Mouse (Mus musculus) heart, postnatal 0 days (tissue): ENCODE measurements around the gene Msh4. TPM values are rescaled to one million over a fixed set of nuclear protein-coding genes. Genes with fewer than 3 reads are reported as not detected.

Experiments used
- ATAC-seq: fragments of 200-750 bp; cut with Nextera tagmentation; 2 replicates; pipeline ENCODE4 v1.8.0; 2017; ENCODE audit warnings: low read depth, moderate number of reproducible peaks, moderate library complexity; ENCODE audit not compliant: insufficient read depth
- DNase-seq: peaks from one replicate; pipeline ENCODE4 v3.0.0-alpha.2; 2016; ENCODE audit warnings: low spot score
- H3K27ac ChIP-seq: fragments of 300-500 bp; sonication (generic); 2 replicates; pipeline ENCODE4 v1.5.1; 2014; ENCODE audit warnings: low read depth, mild to moderate bottlenecking
- H3K27me3 ChIP-seq: fragments of 300-500 bp; sonication (generic); 2 replicates; pipeline ENCODE4 v1.6.1; 2014; ENCODE audit warnings: low read length, mixed read lengths; ENCODE audit not compliant: control insufficient read depth, insufficient read depth
- H3K36me3 ChIP-seq: fragments of 300-500 bp; sonication (generic); replicated peaks from 2 replicates; pipeline ENCODE4 v1.6.1; 2014; ENCODE audit warnings: low read length, mixed read lengths; ENCODE audit not compliant: control insufficient read depth, insufficient read depth
- H3K4me1 ChIP-seq: fragments of 300-500 bp; sonication (generic); 2 replicates; pipeline ENCODE4 v1.6.1; 2014; ENCODE audit warnings: antibody characterized with exemption; ENCODE audit not compliant: control insufficient read depth, insufficient read depth
- H3K4me2 ChIP-seq: fragments of 300-500 bp; sonication (generic); 2 replicates; pipeline ENCODE4 v1.6.1; 2014; ENCODE audit warnings: low read depth, mild to moderate bottlenecking, low read length, moderate library complexity
- H3K4me3 ChIP-seq: fragments of 300-500 bp; sonication (generic); 2 replicates; pipeline ENCODE4 v1.5.1; 2014; ENCODE audit warnings: low read depth, low read length
- H3K9ac ChIP-seq: fragments of 300-500 bp; sonication (generic); replicated peaks from 2 replicates; pipeline ENCODE4 v1.6.1; 2014; ENCODE audit warnings: low read depth, low read length, mixed read lengths
- H3K9me3 ChIP-seq: fragments of 300-500 bp; sonication (generic); replicated peaks from 2 replicates; pipeline ENCODE4 v1.6.1; 2016; ENCODE audit warnings: low read length; ENCODE audit not compliant: control insufficient read depth
- CTCF ChIP-seq: IDR thresholded peaks from 2 replicates; pipeline ENCODE4 v1.5.1; 2016; ENCODE audit warnings: antibody characterized with exemption, control low read depth, low read depth
- EP300 ChIP-seq: IDR thresholded peaks from 2 replicates; pipeline ENCODE4 v1.6.1; 2016; ENCODE audit warnings: antibody characterized with exemption, low read depth
- WGBS: fragments of 180-500 bp; shearing (Covaris S2); extraction: QIAGEN DNeasy Blood & Tissue Kit; methylation state at CpG from one replicate; pipeline ENCODE4 v1.1.7; 2014; 5-methylcytosine and 5-hydroxymethylcytosine counted together
- polyA plus RNA-seq: library from polyadenylated mRNA; unstranded; fragments of >200 nt; fragmentation: Nextera tagmentation; extraction: Ambion mirVana; gene quantifications from 2 replicates; pipeline ENCODE4 v1.2.1, GENCODE M21; 2015
- total RNA-seq: library from RNA; depleted of rRNA; stranded (reverse); fragments of >200 nt; gene quantifications from 2 replicates; pipeline ENCODE4 v1.2.3, GENCODE M21; 2014; ENCODE audit warnings: low replicate concordance

Gene Msh4
- total and polyA plus RNA-seq, 2 experiments from 2014 or later = 0.07 TPM; not detected in 1

GRCm38 (mm10) chr3:153846109-153846508 lies 59.8 kb downstream of the Msh4 start:
- H3K9ac ChIP-seq = no peak overlapping the region
- no peaks in the 10 kb centered on the region for H3K27me3 ChIP-seq
- H3K4me1 ChIP-seq = peaks cover 22% of the 10 kb centered on the region
- no peak overlapping the region for H3K4me3 ChIP-seq
- no peaks in the 10 kb centered on the region for H3K9me3 ChIP-seq
- 92% methylated on average over 4 of the region's 4 CpGs for WGBS
- ATAC-seq = no peak
- H3K4me2 ChIP-seq = no peak overlapping the region
- DNase-seq = no peak
- no peak overlapping the region for H3K27ac ChIP-seq
- no peaks in the 10 kb centered on the region for H3K36me3 ChIP-seq
- TF ChIP-seq EP300 = no peak
- TF ChIP-seq CTCF = no peak

GRCm38 (mm10) chr3:153845500-153845899 lies 60.4 kb downstream of the Msh4 start:
- WGBS = 73% methylated on average over 2 of the region's 2 CpGs

GRCm38 (mm10) chr3:153844757-153845156 lies 61.2 kb downstream of the Msh4 start:
- H3K9me3 ChIP-seq = no peaks in the 10 kb centered on the region
- H3K4me2 ChIP-seq = no peak overlapping the region
- H3K4me1 ChIP-seq = peaks cover 20% of the 10 kb centered on the region
- no peak overlapping the region for H3K9ac ChIP-seq
- 90% methylated on average over 9 of the region's 9 CpGs for WGBS
- no peaks in the 10 kb centered on the region for H3K36me3 ChIP-seq
- no peaks in the 10 kb centered on the region for H3K27me3 ChIP-seq
- ATAC-seq (no peak), DNase-seq (no peak)
- H3K4me3 ChIP-seq = no peak overlapping the region
- TF ChIP-seq CTCF = no peak
- no peak for TF ChIP-seq EP300
- no peak overlapping the region for H3K27ac ChIP-seq

More at GRCm38 (mm10) chr3:153845500-153845899, 60.4 kb downstream of the Msh4 start:
- DNase-seq (no peak), ATAC-seq (no peak)
- Histone ChIP-seq H3K27me3 (no peaks in the 10 kb centered on the region), H3K36me3 (no peaks in the 10 kb centered on the region), H3K4me3 (no peak overlapping the region), H3K4me1 (peaks cover 22% of the 10 kb centered on the region), H3K9ac (no peak overlapping the region), H3K9me3 (no peaks in the 10 kb centered on the region), H3K4me2 (no peak overlapping the region), H3K27ac (no peak overlapping the region)
- TF ChIP-seq CTCF = no peak
- TF ChIP-seq EP300 = no peak

GRCm38 (mm10) chr3:153844030-153844429 lies 61.9 kb downstream of the Msh4 start, which contains the start of gene Asb17:
TSS of gene Asb17 (plus strand) at chr3:153844209.
- Histone ChIP-seq H3K4me3 (no peak within 1 kb of the TSS), H3K9ac (no peak within 1 kb of the TSS), H3K27ac (no peak within 1 kb of the TSS), H3K4me2 (no peak within 1 kb of the TSS), H3K9me3 (no peaks in the 10 kb centered on the region), H3K4me1 (peaks cover 16% of the 10 kb centered on the region), H3K36me3 (no peaks in the 10 kb centered on the region), H3K27me3 (no peaks in the 10 kb centered on the region)
- DNase-seq = no peak
- TF ChIP-seq CTCF (no peak), EP300 (no peak)
- no peak for ATAC-seq
- WGBS = 75% methylated on average over 10 of the region's 10 CpGs

GRCm38 (mm10) chr3:153837593-153837992 lies 68.3 kb downstream of the Msh4 start:
- WGBS = 61% methylated on average over 4 of the region's 4 CpGs
- Histone ChIP-seq H3K36me3 (no peaks in the 10 kb centered on the region), H3K9ac (no peak overlapping the region), H3K4me3 (no peak overlapping the region), H3K4me1 (no peaks in the 10 kb centered on the region), H3K27me3 (no peaks in the 10 kb centered on the region), H3K9me3 (no peaks in the 10 kb centered on the region), H3K27ac (no peak overlapping the region), H3K4me2 (no peak overlapping the region)
- no peak for TF ChIP-seq CTCF
- TF ChIP-seq EP300 = no peak
- ATAC-seq (no peak), DNase-seq (no peak)

GRCm38 (mm10) chr3:153836316-153836715 lies 69.6 kb downstream of the Msh4 start:
- H3K27ac ChIP-seq = no peak overlapping the region
- H3K9ac ChIP-seq = no peak overlapping the region
- no peak overlapping the region for H3K4me3 ChIP-seq
- H3K9me3 ChIP-seq = no peaks in the 10 kb centered on the region
- no peak for ATAC-seq
- no peaks in the 10 kb centered on the region for H3K27me3 ChIP-seq
- DNase-seq = no peak
- WGBS = 73% methylated on average over 3 of the region's 3 CpGs
- TF ChIP-seq CTCF = no peak
- no peak for TF ChIP-seq EP300
- no peaks in the 10 kb centered on the region for H3K4me1 ChIP-seq
- H3K4me2 ChIP-seq = no peak overlapping the region
- no peaks in the 10 kb centered on the region for H3K36me3 ChIP-seq
